Mouse (Mus musculus): ENCODE results near the gene Ksr2. TPM values are rescaled to one million over a fixed set of nuclear protein-coding genes. Genes with fewer than 3 reads are reported as not detected.

Ksr2 gene
- total and polyA plus RNA-seq, 3 experiments, result 0.36 to 1.3 (median 1.2) TPM

DNA sequence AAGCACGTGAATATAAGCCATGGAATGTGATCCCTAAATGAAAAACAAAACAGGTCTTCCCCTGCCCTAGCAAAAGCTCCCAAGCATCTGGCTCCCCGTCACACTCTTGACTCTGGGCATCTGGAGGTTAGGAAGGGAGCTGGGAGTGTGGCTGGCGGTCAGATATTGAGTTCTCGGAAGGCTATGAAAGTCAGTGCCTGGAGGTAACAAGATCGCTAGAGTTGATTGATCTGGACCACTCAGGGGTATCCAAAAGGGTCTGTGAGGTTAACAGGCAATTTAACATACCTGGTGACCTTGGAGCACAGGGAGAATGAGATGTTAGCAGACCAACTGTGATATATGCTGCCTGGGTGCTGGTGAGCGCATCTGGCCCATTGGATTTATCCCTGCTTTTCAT lies 283.8 kb downstream of the Ksr2 start:
- no peak overlapping the region for H3K27ac ChIP-seq (ENCODE audit: insufficient read depth, low read depth)
- no peak overlapping the region for H3K9ac ChIP-seq (ENCODE audit: insufficient read depth, low read depth)
- TF ChIP-seq SIN3A (IDR thresholded peaks at IDR 0.05; ENCODE audit: low read length), result no peak
- no peak for TF ChIP-seq UBTF (IDR thresholded peaks at IDR 0.05; ENCODE audit: low read depth, low read length)
- TF ChIP-seq KAT2A (IDR thresholded peaks at IDR 0.05; ENCODE audit: insufficient replicate concordance, low read length), result no peak
- TF ChIP-seq GABPA (IDR thresholded peaks at IDR 0.05; ENCODE audit: insufficient replicate concordance, low read depth, low read length), result no peak
- TF ChIP-seq CHD2 (IDR thresholded peaks at IDR 0.05; ENCODE audit: low read length), result no peak
- TF ChIP-seq ELF1 (IDR thresholded peaks at IDR 0.05; ENCODE audit: low read depth, low read length), result no peak
- no peak for TF ChIP-seq ZC3H11A (IDR thresholded peaks at IDR 0.05; ENCODE audit: low read depth, low read length)
- TF ChIP-seq ZKSCAN1 (IDR thresholded peaks at IDR 0.05; ENCODE audit: borderline replicate concordance, low read depth, low read length), result no peak
- no peak for TF ChIP-seq SMC3 (IDR thresholded peaks at IDR 0.05; ENCODE audit: low read depth, low read length)
- no peak for TF ChIP-seq IRF4 (IDR thresholded peaks at IDR 0.05; ENCODE audit: low read depth, low read length)
- no peak for TF ChIP-seq MAX (IDR thresholded peaks at IDR 0.05; ENCODE audit: low read length)
- no peak for TF ChIP-seq MAFK (IDR thresholded peaks at IDR 0.05; ENCODE audit: insufficient replicate concordance, low read length)
- no peak for TF ChIP-seq CTCF (conservative IDR thresholded peaks at IDR 0.05 in 1 of 2, IDR thresholded peaks at IDR 0.05 in 1 of 2; ENCODE audit: low read depth in 2 of 2, low read length in 2 of 2)
- TF ChIP-seq NELFE (IDR thresholded peaks at IDR 0.05; ENCODE audit: low read depth, low read length), result no peak
- no peak for TF ChIP-seq POLR2A (IDR thresholded peaks at IDR 0.05; ENCODE audit: low read depth, low read length)
- TF ChIP-seq ETS1 (conservative IDR thresholded peaks at IDR 0.05; ENCODE audit: low read depth, low read length), result no peak
- no peak for TF ChIP-seq NRF1 (IDR thresholded peaks at IDR 0.05; ENCODE audit: low read depth, low read length)
- TF ChIP-seq MAZ (IDR thresholded peaks at IDR 0.05; ENCODE audit: low read depth, low read length), result no peak
- dilution Hi-C loops (cut with MboI; ENCODE audit: extremely low pct_ligation_motif_present, extremely low pct_unique_long_range_greater_than_20kb, low sequenced_read_pairs), result no loop called here
- H3K9me3 ChIP-seq (replicated peaks; ENCODE audit: low read length), result peaks cover 4% of the 10 kb centered on the region
- peaks cover 8 to 13% of the 10 kb centered on the region in 2 experiments for H3K36me3 ChIP-seq (replicated peaks in 1 of 2; ENCODE audit: control insufficient read depth in 1 of 2, insufficient read depth in 1 of 2, low read length in 1 of 2)
- in situ Hi-C loops (cut with MboI; ENCODE audit: low pct_ligation_motif_present, low pct_unique_long_range_greater_than_20kb, low sequenced_read_pairs), result no loop called here
- no peaks in the 10 kb centered on the region for H3K27me3 ChIP-seq (replicated peaks)
- H3K79me2 ChIP-seq (replicated peaks; ENCODE audit: control insufficient read depth, extremely low read depth, insufficient read depth, poor library complexity, severe bottlenecking), result no peaks in the 10 kb centered on the region
- H3K4me3 ChIP-seq (replicated peaks in 1 of 3; ENCODE audit: low read depth in 2 of 3, low read length in 2 of 3, poor library complexity in 1 of 3), result no peak overlapping the region
- no peaks in the 10 kb centered on the region for H3K4me1 ChIP-seq (ENCODE audit: control insufficient read depth in 1 of 2, insufficient read depth in 2 of 2)
- DNase-seq (ENCODE audit: extremely low read depth), result no peak
- H3K4me2 ChIP-seq (ENCODE audit: insufficient read depth, low read depth, poor library complexity, severe bottlenecking), result no peak overlapping the region

DNA sequence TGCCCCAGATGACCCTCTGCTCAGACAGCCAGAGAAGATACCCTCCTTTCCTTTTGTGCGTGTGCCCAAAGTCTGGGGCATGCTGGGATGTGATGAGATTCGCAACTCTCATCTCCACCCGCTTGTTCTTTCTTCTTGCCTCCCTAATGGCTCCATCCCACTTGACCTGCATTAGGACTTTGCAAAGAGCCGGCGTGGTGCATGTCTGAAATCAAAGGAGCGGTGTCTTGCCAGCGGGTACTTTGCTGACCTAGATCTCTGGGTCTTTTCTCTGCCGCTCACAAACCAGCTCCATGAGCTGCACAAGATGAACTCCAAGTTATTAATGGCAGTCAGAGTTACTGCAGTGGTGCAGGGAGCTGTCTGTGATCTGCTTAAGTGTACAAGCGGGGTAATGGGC lies 290.6 kb downstream of the Ksr2 start:
- no peaks in the 10 kb centered on the region for H3K9me3 ChIP-seq (replicated peaks; ENCODE audit: low read length)
- H3K4me1 ChIP-seq (ENCODE audit: control insufficient read depth in 1 of 2, insufficient read depth in 2 of 2), result no peaks in the 10 kb centered on the region
- in situ Hi-C loops (cut with MboI; ENCODE audit: low pct_ligation_motif_present, low pct_unique_long_range_greater_than_20kb, low sequenced_read_pairs), result no loop called here

More for the DNA sequence above, 290.6 kb downstream of the Ksr2 start:
- TF ChIP-seq JUN (IDR thresholded peaks at IDR 0.05; ENCODE audit: insufficient read depth, low read depth, low read length) (no peak), NRF1 (IDR thresholded peaks at IDR 0.05; ENCODE audit: low read depth, low read length) (no peak), HCFC1 (IDR thresholded peaks at IDR 0.05; ENCODE audit: low read depth, low read length) (no peak), UBTF (IDR thresholded peaks at IDR 0.05; ENCODE audit: low read depth, low read length) (no peak), USF2 (conservative IDR thresholded peaks at IDR 0.05; ENCODE audit: low read depth, low read length) (no peak), MAX (IDR thresholded peaks at IDR 0.05; ENCODE audit: low read length) (no peak), E2F4 (IDR thresholded peaks at IDR 0.05; ENCODE audit: insufficient replicate concordance, low read depth, low read length) (no peak), TCF12 (IDR thresholded peaks at IDR 0.05; ENCODE audit: low read depth, low read length) (no peak), GABPA (IDR thresholded peaks at IDR 0.05; ENCODE audit: insufficient replicate concordance, low read depth, low read length) (no peak), EP300 (IDR thresholded peaks at IDR 0.05; ENCODE audit: low read length) (no peak)
- H3K4me2 ChIP-seq (ENCODE audit: insufficient read depth, low read depth, poor library complexity, severe bottlenecking), result no peak overlapping the region
- peaks cover 0 to 4% of the 10 kb centered on the region in 2 experiments for H3K36me3 ChIP-seq (replicated peaks in 1 of 2; ENCODE audit: control insufficient read depth in 1 of 2, insufficient read depth in 1 of 2, low read length in 1 of 2)
- H3K27me3 ChIP-seq (replicated peaks), result no peaks in the 10 kb centered on the region
- no peak for DNase-seq (ENCODE audit: extremely low read depth)
- H3K79me2 ChIP-seq (replicated peaks; ENCODE audit: control insufficient read depth, extremely low read depth, insufficient read depth, poor library complexity, severe bottlenecking), result no peaks in the 10 kb centered on the region
- no peak overlapping the region for H3K9ac ChIP-seq (ENCODE audit: insufficient read depth, low read depth)
- H3K4me3 ChIP-seq (replicated peaks in 1 of 3; ENCODE audit: low read depth in 2 of 3, low read length in 2 of 3, poor library complexity in 1 of 3), result no peak overlapping the region
- H3K27ac ChIP-seq (ENCODE audit: insufficient read depth, low read depth), result no peak overlapping the region
- dilution Hi-C loops (cut with MboI; ENCODE audit: extremely low pct_ligation_motif_present, extremely low pct_unique_long_range_greater_than_20kb, low sequenced_read_pairs), result no loop called here
